Mouse (Mus musculus) frontal cortex, adult 2 months (tissue): ENCODE measurements at regions not wholly inside any gene's neighbourhood (a gene's known extent, or its start where the extent isn't known, plus 50 kb on each side); places are given as distances from the start of the nearest gene placed in this dataset.

Experiments used
- DNase-seq, 2 experiments: peaks; one replicate each; pipeline ENCODE4 v3.0.0; 2022; ENCODE audit warnings: low spot score in 1 of 2; ENCODE audit errors: extremely low spot score in 1 of 2

GRCm38 (mm10) chr8:10784481-10784880 is 223.8 kb downstream of the Irs2 start:
- DNase-seq, result no peak

GRCm38 (mm10) chr8:10781860-10782259 is 226.4 kb downstream of the Irs2 start:
- no peak for DNase-seq

- no peak for DNase-seq
Measured at GRCm38 (mm10) chr8:10779636-10780035, 228.6 kb downstream of the Irs2 start.

GRCm38 (mm10) chr8:10775202-10776010 is 232.9 kb downstream of the Irs2 start:
- no peak for DNase-seq

GRCm38 (mm10) chr8:10774778-10775177 is 233.5 kb downstream of the Irs2 start:
- DNase-seq, result no peak

GRCm38 (mm10) chr8:10768181-10768580 is 240.1 kb downstream of the Irs2 start:
- no peak for DNase-seq

- DNase-seq, result no peak
Measured at GRCm38 (mm10) chr8:10763907-10764306, 244.4 kb downstream of the Irs2 start.

- no peak for DNase-seq
Measured at GRCm38 (mm10) chr8:10761694-10762305, 246.5 kb downstream of the Irs2 start.

GRCm38 (mm10) chr8:10760851-10761693 is 247.2 kb downstream of the Irs2 start:
- DNase-seq, result no peak

- no peak for DNase-seq
Measured at GRCm38 (mm10) chr8:10760231-10760630, 248.0 kb downstream of the Irs2 start.

GRCm38 (mm10) chr8:10758151-10758550 is 250.1 kb downstream of the Irs2 start:
- DNase-seq, result no peak

- no peak for DNase-seq
Measured at GRCm38 (mm10) chr8:10754986-10755308, 253.3 kb downstream of the Irs2 start.

- no peak for DNase-seq
Measured at GRCm38 (mm10) chr8:10754232-10754985, 253.8 kb downstream of the Irs2 start.

- no peak for DNase-seq
Measured at GRCm38 (mm10) chr8:10753056-10753455, 255.2 kb downstream of the Irs2 start.

- DNase-seq, result no peak
Measured at GRCm38 (mm10) chr8:10747150-10747549, 261.1 kb downstream of the Irs2 start.

GRCm38 (mm10) chr8:10743241-10743640 is 265.0 kb downstream of the Irs2 start:
- DNase-seq, result no peak

- DNase-seq, result no peak
Measured at GRCm38 (mm10) chr8:10740837-10741236, 267.4 kb downstream of the Irs2 start.

GRCm38 (mm10) chr8:10738486-10739081 is 269.7 kb downstream of the Irs2 start:
- DNase-seq, result no peak

GRCm38 (mm10) chr8:10734746-10735145 is 273.5 kb downstream of the Irs2 start:
- no peak for DNase-seq

- DNase-seq, result peak in 1 of 2 experiments; percentile 6
Measured at GRCm38 (mm10) chr8:10723332-10723731, 284.9 kb downstream of the Irs2 start.
